Mouse (Mus musculus): Measurements from ENCODE around the gene Mnat1. TPM values are rescaled to one million over a fixed set of nuclear protein-coding genes. Genes with fewer than 3 reads are reported as not detected.

Mnat1 gene
- polyA plus RNA-seq, 1 experiment from 2014 or later: 19.0 TPM

- Histone ChIP-seq H3K36me3 (no peaks in the 10 kb centered on the region), H3K4me2 (no peak overlapping the region), H3K27ac (replicated peaks) (no peak overlapping the region), H3K4me1 (no peaks in the 10 kb centered on the region; the same call in 1 of the 2 replicates), H3K9me3 (no peaks in the 10 kb centered on the region), H3K9ac (no peak overlapping the region), H3K27me3 (replicated peaks) (no peaks in the 10 kb centered on the region), H3K4me3 (no peak overlapping the region)
- WGBS: 87% methylated on average over 4 of the region's 4 CpGs
- no peak for ATAC-seq (ENCODE audit: extremely low read depth, insufficient number of reproducible peaks, low FRiP score, low TSS enrichment)
These were observed 30.6 kb downstream of the Mnat1 start for GRCm38 (mm10) chr12:73154150-73154549.

- whole genome bisulfite sequencing: 30% methylated on average over 4 of the region's 4 CpGs
- Histone ChIP-seq H3K9me3 (no peaks in the 10 kb centered on the region), H3K27me3 (replicated peaks) (no peaks in the 10 kb centered on the region), H3K27ac (replicated peaks) (peak overlapping the region; percentile 56), H3K4me2 (0 out of 2 replicates have a peak overlapping the region, but pooled peaks have one; percentile 11), H3K9ac (no peak overlapping the region), H3K36me3 (0 out of 2 replicates have a peak, but pooled peaks cover under 1% of the 10 kb centered on the region), H3K4me1 (peaks cover 17% of the 10 kb centered on the region), H3K4me3 (no peak overlapping the region)
- ATAC-seq (ENCODE audit: extremely low read depth, insufficient number of reproducible peaks, low FRiP score, low TSS enrichment): no peak
These were observed 36.8 kb downstream of the Mnat1 start for GRCm38 (mm10) chr12:73160341-73160740.

GRCm38 (mm10) chr12:73162408-73163181 lies 39.1 kb downstream of the Mnat1 start:
- no peak overlapping the region for H3K4me2 ChIP-seq
- no peaks in the 10 kb centered on the region for H3K27me3 ChIP-seq (replicated peaks)
- H3K36me3 ChIP-seq: 0 out of 2 replicates have a peak, but pooled peaks cover 7% of the 10 kb centered on the region
- WGBS: 75% methylated on average over 13 of the region's 13 CpGs
- H3K9me3 ChIP-seq: no peaks in the 10 kb centered on the region
- H3K9ac ChIP-seq: no peak overlapping the region
- H3K4me1 ChIP-seq: peaks cover 17% of the 10 kb centered on the region
- H3K27ac ChIP-seq (replicated peaks): 0 out of 2 replicates have a peak overlapping the region, but pooled peaks have one; percentile 4
- no peak for ATAC-seq (ENCODE audit: extremely low read depth, insufficient number of reproducible peaks, low FRiP score, low TSS enrichment)
- no peak overlapping the region for H3K4me3 ChIP-seq

GRCm38 (mm10) chr12:73170794-73171193 lies 47.3 kb downstream of the Mnat1 start:
- Histone ChIP-seq H3K4me1 (no peaks in the 10 kb centered on the region), H3K27ac (replicated peaks) (no peak overlapping the region), H3K4me2 (no peak overlapping the region), H3K27me3 (replicated peaks) (no peaks in the 10 kb centered on the region), H3K9me3 (no peaks in the 10 kb centered on the region), H3K36me3 (peaks cover 28% of the 10 kb centered on the region), H3K4me3 (no peak overlapping the region), H3K9ac (no peak overlapping the region)
- WGBS: 64% methylated on average over 6 of the region's 6 CpGs
- ATAC-seq (ENCODE audit: extremely low read depth, insufficient number of reproducible peaks, low FRiP score, low TSS enrichment): no peak

GRCm38 (mm10) chr12:73183896-73184295 lies 60.4 kb downstream of the Mnat1 start:
- Histone ChIP-seq H3K4me3 (no peak overlapping the region), H3K27me3 (replicated peaks) (no peaks in the 10 kb centered on the region), H3K9ac (no peak overlapping the region), H3K4me2 (no peak overlapping the region), H3K36me3 (peaks cover 37% of the 10 kb centered on the region), H3K9me3 (no peaks in the 10 kb centered on the region), H3K4me1 (no peaks in the 10 kb centered on the region), H3K27ac (replicated peaks) (no peak overlapping the region)
- 85% methylated on average over 8 of the region's 8 CpGs for WGBS
- ATAC-seq (ENCODE audit: extremely low read depth, insufficient number of reproducible peaks, low FRiP score, low TSS enrichment): no peak

- Histone ChIP-seq H3K9me3 (no peaks in the 10 kb centered on the region), H3K27me3 (replicated peaks) (no peaks in the 10 kb centered on the region), H3K4me3 (no peak overlapping the region), H3K4me1 (peaks cover 21% of the 10 kb centered on the region), H3K9ac (no peak overlapping the region), H3K4me2 (no peak overlapping the region), H3K36me3 (peaks cover 21% of the 10 kb centered on the region), H3K27ac (replicated peaks) (no peak overlapping the region)
- no peak for ATAC-seq (ENCODE audit: extremely low read depth, insufficient number of reproducible peaks, low FRiP score, low TSS enrichment)
- WGBS: 82% methylated on average over 6 of the region's 6 CpGs
These were observed 73.8 kb downstream of the Mnat1 start for GRCm38 (mm10) chr12:73197363-73197762.

- H3K4me3 ChIP-seq: no peak overlapping the region
- no peak for ATAC-seq (ENCODE audit: extremely low read depth, insufficient number of reproducible peaks, low FRiP score, low TSS enrichment)
- no peak overlapping the region for H3K9ac ChIP-seq
- H3K36me3 ChIP-seq: peaks cover 17% of the 10 kb centered on the region
- 33% methylated on average over 1 of the region's 1 CpGs for WGBS
- no peak overlapping the region for H3K27ac ChIP-seq (replicated peaks)
- H3K27me3 ChIP-seq (replicated peaks): no peaks in the 10 kb centered on the region
- no peak overlapping the region for H3K4me2 ChIP-seq
- H3K4me1 ChIP-seq: peaks cover 21% of the 10 kb centered on the region
- no peaks in the 10 kb centered on the region for H3K9me3 ChIP-seq
These were observed 74.9 kb downstream of the Mnat1 start for GRCm38 (mm10) chr12:73198451-73198850.

- no peak for ATAC-seq (ENCODE audit: extremely low read depth, insufficient number of reproducible peaks, low FRiP score, low TSS enrichment)
These were observed 75.9 kb downstream of the Mnat1 start for GRCm38 (mm10) chr12:73199375-73199774.

GRCm38 (mm10) chr12:73201587-73201986 lies 78.1 kb downstream of the Mnat1 start:
- Histone ChIP-seq H3K27me3 (replicated peaks) (no peaks in the 10 kb centered on the region), H3K9me3 (no peaks in the 10 kb centered on the region)
- WGBS: 46% methylated on average over 3 of the region's 3 CpGs

More at GRCm38 (mm10) chr12:73199375-73199774, 75.9 kb downstream of the Mnat1 start:
- H3K27me3 ChIP-seq (replicated peaks): no peaks in the 10 kb centered on the region
- no peaks in the 10 kb centered on the region for H3K9me3 ChIP-seq
- WGBS: 35% methylated on average over 7 of the region's 7 CpGs
- H3K4me3 ChIP-seq: no peak overlapping the region
- H3K36me3 ChIP-seq: peaks cover 17% of the 10 kb centered on the region
- peak overlapping the region; percentile 1; the same call in 1 of the 2 replicates for H3K27ac ChIP-seq (replicated peaks)
- H3K4me2 ChIP-seq: 0 out of 2 replicates have a peak overlapping the region, but pooled peaks have one; percentile 8
- no peak overlapping the region for H3K9ac ChIP-seq
- H3K4me1 ChIP-seq: peaks cover 21% of the 10 kb centered on the region

GRCm38 (mm10) chr12:73205710-73206649 lies 82.5 kb downstream of the Mnat1 start:
- Histone ChIP-seq H3K4me3 (no peak overlapping the region), H3K36me3 (peaks cover 3% of the 10 kb centered on the region; the same call in 1 of the 2 replicates), H3K9me3 (no peaks in the 10 kb centered on the region), H3K27me3 (replicated peaks) (no peaks in the 10 kb centered on the region), H3K9ac (no peak overlapping the region), H3K27ac (replicated peaks) (peak overlapping the region; percentile 64), H3K4me1 (peaks cover 38% of the 10 kb centered on the region), H3K4me2 (no peak overlapping the region)
- ATAC-seq (ENCODE audit: extremely low read depth, insufficient number of reproducible peaks, low FRiP score, low TSS enrichment): no peak
- 61% methylated on average over 11 of the region's 11 CpGs for WGBS

More at GRCm38 (mm10) chr12:73201587-73201986, 78.1 kb downstream of the Mnat1 start:
- 0 out of 2 replicates have a peak overlapping the region, but pooled peaks have one; percentile 28 for H3K9ac ChIP-seq
- H3K4me2 ChIP-seq: no peak overlapping the region
- no peak overlapping the region for H3K4me3 ChIP-seq
- H3K27ac ChIP-seq (replicated peaks): no peak overlapping the region
- peaks cover 7% of the 10 kb centered on the region; the same call in 1 of the 2 replicates for H3K36me3 ChIP-seq
- ATAC-seq (ENCODE audit: extremely low read depth, insufficient number of reproducible peaks, low FRiP score, low TSS enrichment): no peak
- peaks cover 33% of the 10 kb centered on the region for H3K4me1 ChIP-seq

- Histone ChIP-seq H3K27ac (replicated peaks) (peak overlapping the region; percentile 64), H3K36me3 (peaks cover 3% of the 10 kb centered on the region; the same call in 1 of the 2 replicates), H3K4me1 (peaks cover 32% of the 10 kb centered on the region), H3K4me2 (no peak overlapping the region), H3K9ac (no peak overlapping the region), H3K4me3 (no peak overlapping the region), H3K9me3 (no peaks in the 10 kb centered on the region), H3K27me3 (replicated peaks) (no peaks in the 10 kb centered on the region)
- WGBS: 29% methylated on average over 4 of the region's 4 CpGs
- ATAC-seq (ENCODE audit: extremely low read depth, insufficient number of reproducible peaks, low FRiP score, low TSS enrichment): no peak
These were observed 83.5 kb downstream of the Mnat1 start for GRCm38 (mm10) chr12:73207008-73207407.
